Mouse (Mus musculus): ENCODE data around the gene App.
A peak's percentile ranks its signal among the peaks of the same experiment; 100 is the strongest.

App gene

GRCm38 (mm10) chr16:85012695-85013094 lies 160.9 kb downstream of the App start:
- DNase-seq = no peak

- DNase-seq = no peak
Observed at GRCm38 (mm10) chr16:85012172-85012571, 161.4 kb downstream of the App start.

GRCm38 (mm10) chr16:85010651-85011050 lies 162.9 kb downstream of the App start:
- DNase-seq = no peak

- DNase-seq = no peak
Observed at GRCm38 (mm10) chr16:85008866-85009645, 164.5 kb downstream of the App start.

- DNase-seq = no peak
Observed at GRCm38 (mm10) chr16:85001939-85002556, 171.5 kb downstream of the App start.

- DNase-seq = no peak
Observed at GRCm38 (mm10) chr16:85000304-85000703, 173.3 kb downstream of the App start.

- no peak for DNase-seq
Observed at GRCm38 (mm10) chr16:84997551-84997950, 176.0 kb downstream of the App start.

GRCm38 (mm10) chr16:84995441-84995867 lies 178.1 kb downstream of the App start:
- no peak for DNase-seq

GRCm38 (mm10) chr16:84992888-84993287 lies 180.7 kb downstream of the App start:
- DNase-seq = no peak

- no peak for DNase-seq
Observed at GRCm38 (mm10) chr16:84991011-84991410, 182.6 kb downstream of the App start.

- DNase-seq = no peak
Observed at GRCm38 (mm10) chr16:84989938-84990337, 183.6 kb downstream of the App start.

GRCm38 (mm10) chr16:84989476-84989875 lies 184.1 kb downstream of the App start:
- no peak for DNase-seq

- DNase-seq = no peak
Observed at GRCm38 (mm10) chr16:84987724-84988287, 185.8 kb downstream of the App start.

- DNase-seq = no peak
Observed at GRCm38 (mm10) chr16:84986016-84986631, 187.4 kb downstream of the App start.

- DNase-seq = no peak
Observed at GRCm38 (mm10) chr16:84985340-84985739, 188.2 kb downstream of the App start.

GRCm38 (mm10) chr16:84983428-84983827 lies 190.1 kb downstream of the App start:
- DNase-seq = no peak

- DNase-seq = no peak
Observed at GRCm38 (mm10) chr16:84982589-84982988, 191.0 kb downstream of the App start.

- DNase-seq = no peak
Observed at GRCm38 (mm10) chr16:84978589-84978988, 195.0 kb downstream of the App start.

GRCm38 (mm10) chr16:84974176-84974518 lies 199.4 kb downstream of the App start:
- no peak for DNase-seq

- DNase-seq = no peak
Observed at GRCm38 (mm10) chr16:84973446-84974175, 200.0 kb downstream of the App start.

- DNase-seq = peak in 1 of 2 experiments; percentile 26
Observed at GRCm38 (mm10) chr16:84971535-84972330, 201.8 kb downstream of the App start.

GRCm38 (mm10) chr16:84969026-84969425 lies 204.5 kb downstream of the App start:
- DNase-seq = no peak
